Mouse (Mus musculus): ENCODE results near the gene Rbm44.
A peak's percentile ranks its signal among the peaks of the same experiment; 100 is the strongest.

The Rbm44 gene

DNA sequence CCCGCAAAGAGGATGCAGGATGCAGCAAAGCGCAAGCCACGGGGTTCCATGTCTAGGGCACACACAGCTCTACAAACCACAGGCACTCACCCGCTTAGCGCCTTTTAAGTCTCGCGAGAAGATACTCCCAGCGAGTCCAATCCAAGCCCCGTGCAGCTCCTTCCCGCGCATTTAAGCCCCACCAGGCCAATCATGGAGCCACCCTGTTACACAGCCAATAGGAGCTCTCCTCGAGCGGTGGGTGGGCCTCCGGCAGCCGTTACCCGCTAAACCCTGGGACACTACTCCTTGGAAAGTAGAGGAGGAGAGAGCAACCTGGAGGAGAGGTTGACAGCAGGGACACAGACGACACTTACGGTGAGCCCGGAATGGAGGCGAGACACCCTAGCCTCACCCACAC is at the start of gene Rbm44:
TSS of gene Rbm44 (plus strand) at position 277 of the 400 bp plus-strand sequence.
- DNase-seq: no peak

DNA sequence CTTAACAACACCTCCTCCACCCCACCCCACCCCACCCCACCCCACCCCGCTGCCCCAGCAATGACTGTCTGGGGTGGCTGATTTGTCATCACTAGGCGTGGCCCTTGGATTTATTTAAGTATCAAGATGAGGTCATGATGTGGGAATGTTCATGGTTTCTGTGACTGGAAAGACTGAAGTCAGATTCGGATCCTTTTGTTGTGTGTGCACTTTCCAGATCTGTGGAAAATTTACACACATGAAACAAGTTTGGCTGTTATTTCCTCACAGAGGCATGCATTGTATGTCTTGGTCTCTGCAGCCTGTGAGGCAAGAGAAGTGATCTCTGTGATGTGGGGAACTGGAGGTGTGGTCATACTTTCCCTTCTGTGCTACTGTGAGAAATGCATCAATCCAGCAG is 49.6 kb upstream of the Rbm44 start:
- DNase-seq: peak in 1 of 2 experiments; percentile 51

GRCm38 (mm10) chr1:91095853-91096252 is 49.0 kb upstream of the Rbm44 start:
- DNase-seq: no peak

DNA sequence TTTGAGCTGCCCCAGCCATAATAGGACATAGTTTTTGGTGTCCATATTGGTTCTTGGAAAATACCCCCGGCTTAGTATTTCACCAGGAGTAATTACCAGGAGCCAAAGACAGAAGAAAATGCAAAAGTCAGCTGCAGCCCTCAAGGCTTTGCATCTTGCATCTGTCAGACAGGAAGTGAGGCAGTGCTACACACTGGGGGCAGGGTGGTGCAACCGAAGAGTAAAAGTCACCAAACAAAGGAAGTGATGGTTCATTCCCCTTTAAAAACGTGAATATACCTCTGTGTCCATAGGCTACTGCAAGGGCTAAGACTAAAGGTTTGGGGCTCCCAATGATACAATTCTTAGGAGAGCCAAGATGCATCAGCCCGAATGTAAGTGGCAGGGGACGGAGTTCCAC is 48.4 kb upstream of the Rbm44 start:
- peak; percentile 63 to 73 for DNase-seq

DNA sequence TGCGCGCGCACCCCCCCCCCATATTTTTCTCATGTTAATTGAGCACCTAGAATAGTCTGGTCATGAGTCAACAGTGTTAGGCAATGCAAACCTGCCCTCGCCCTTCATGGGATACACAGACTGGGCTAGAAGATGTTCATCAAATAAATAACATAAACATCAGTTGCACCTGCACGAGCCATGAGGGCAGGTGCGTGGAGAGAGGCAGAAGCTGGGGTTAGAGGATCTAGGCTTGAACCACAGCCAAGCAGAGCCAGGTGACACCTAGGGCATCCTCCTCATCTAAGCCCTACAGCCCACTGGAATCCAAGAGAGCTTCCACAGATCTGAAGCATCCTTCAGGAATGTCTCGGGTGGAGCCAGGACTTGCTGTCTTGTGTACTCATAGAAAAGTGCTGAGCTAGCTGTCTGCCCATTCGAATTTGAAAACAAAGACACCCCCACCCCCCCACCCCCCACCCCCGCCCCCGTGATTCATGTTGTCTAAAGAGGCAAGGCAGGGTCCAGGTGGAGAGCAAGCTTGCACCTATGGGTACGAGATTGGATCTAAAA is 47.5 kb upstream of the Rbm44 start:
- peak; percentile 34 to 52 for DNase-seq

GRCm38 (mm10) chr1:91098887-91099286 is 46.0 kb upstream of the Rbm44 start:
- DNase-seq: peak; percentile 51 to 62

DNA sequence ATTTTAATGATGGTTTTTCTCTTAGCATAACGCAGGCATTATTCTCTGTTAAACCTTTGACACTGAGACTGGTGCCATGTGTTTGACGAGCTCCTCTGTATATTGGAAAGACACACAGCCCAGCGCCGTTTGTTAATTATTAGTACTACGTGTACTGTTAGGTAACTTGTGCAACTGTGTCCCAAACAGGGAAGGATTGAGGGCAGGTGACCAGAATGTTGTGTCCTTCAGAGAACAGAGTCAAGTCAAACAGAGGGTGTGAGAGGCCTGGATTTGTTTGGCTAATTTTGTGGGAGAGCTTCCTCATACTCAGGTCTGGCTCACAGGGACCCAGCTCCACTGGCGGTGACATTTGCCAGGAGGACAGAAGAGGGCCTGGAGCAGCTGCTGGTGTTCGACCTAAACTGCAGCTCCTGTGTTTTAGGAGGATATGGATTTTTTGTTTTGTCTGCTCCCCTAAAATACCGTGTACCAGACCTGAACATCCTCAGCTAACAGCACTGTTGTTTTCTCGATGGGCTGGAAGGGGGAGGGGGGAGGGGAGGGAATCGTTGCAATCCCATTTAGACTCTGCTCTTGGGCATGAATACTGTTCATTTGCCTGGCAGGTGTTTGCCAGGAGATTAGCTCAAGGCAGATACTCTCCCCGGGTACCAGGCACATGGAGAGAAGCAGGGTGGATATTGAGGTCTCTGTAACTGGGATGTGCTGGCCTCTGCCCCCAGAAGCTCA is 43.0 kb upstream of the Rbm44 start:
- DNase-seq: no peak

- no peak for DNase-seq
These were observed 41.4 kb upstream of the Rbm44 start for GRCm38 (mm10) chr1:91103366-91103983.

DNA sequence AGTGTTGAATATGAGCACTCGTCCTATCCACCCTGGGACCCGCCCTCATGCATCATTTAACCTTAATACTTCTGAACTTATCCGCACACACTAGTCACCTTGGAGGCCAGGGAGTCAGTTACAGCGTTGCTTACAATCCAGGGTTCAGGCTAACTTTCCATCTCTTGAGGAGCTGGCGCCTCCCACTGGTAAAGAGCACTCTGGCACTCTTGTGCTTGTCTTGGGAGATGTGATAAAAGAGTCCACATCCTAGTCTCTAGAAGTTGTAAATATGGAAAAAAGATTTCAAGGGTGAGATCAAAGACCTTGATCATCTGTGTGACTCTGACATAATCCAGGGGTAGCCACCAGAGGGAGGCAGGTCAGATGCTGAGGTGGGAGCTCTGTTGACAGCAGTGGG is 37.3 kb upstream of the Rbm44 start:
- DNase-seq: no peak

DNA sequence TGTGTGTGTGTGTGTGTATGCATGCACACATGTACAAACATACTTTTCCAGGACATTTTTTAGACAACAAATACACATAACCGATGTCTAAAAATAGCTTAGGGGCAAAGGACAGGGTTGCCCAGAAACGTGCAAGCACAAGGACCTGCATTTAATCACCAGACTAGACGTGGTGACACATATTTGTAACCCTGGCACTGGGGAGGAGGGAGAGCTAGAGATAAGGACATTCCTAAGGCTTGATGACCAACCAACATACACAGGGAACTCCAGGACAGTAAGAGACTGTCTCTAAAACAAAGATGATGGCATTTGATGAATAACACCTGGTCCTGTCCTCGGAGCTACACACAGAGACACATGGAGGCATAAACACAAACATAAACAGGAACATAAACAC is 35.6 kb upstream of the Rbm44 start:
- DNase-seq: no peak

DNA sequence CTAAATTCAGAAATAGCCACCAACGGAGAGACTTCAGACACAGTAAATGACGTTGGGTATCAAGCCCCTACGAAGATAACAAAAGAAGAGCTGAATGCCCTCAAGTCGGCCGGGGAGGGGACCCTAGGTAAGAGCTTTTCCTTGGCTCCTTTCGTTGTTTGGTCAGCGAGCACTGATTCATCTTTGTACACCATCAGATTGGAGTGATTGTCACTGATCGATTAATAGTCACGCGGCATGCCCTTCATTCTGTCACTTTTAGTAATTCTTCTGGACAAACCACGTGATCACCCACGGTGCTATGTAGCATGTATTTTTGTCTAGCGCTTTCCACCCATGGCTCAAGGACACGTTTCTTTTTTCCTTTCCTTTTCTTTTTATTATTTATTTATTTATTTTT is 32.7 kb upstream of the Rbm44 start:
- DNase-seq: no peak

GRCm38 (mm10) chr1:91112606-91113005 is 32.3 kb upstream of the Rbm44 start:
- DNase-seq: no peak

- DNase-seq: no peak
These were observed 22.8 kb upstream of the Rbm44 start for GRCm38 (mm10) chr1:91122121-91122520.

DNA sequence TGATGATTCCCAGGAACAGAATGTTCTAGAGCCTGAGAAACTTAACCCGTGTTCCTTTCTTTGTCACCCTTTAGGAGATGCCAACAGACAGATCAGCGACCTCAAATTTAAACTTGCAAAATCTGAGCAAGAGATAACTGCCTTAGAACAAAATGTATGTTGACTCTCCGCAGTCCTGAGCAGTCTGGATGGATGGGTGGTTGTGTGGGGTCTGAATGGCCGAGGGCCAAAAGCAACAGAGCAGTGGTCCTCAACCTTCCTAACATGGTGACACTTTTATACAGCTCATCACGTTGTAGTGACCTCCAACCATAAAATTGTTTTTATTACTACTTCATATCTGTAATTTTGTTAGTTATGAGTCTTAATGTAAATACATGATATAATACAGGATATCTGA is 21.9 kb upstream of the Rbm44 start:
- DNase-seq: no peak

DNA sequence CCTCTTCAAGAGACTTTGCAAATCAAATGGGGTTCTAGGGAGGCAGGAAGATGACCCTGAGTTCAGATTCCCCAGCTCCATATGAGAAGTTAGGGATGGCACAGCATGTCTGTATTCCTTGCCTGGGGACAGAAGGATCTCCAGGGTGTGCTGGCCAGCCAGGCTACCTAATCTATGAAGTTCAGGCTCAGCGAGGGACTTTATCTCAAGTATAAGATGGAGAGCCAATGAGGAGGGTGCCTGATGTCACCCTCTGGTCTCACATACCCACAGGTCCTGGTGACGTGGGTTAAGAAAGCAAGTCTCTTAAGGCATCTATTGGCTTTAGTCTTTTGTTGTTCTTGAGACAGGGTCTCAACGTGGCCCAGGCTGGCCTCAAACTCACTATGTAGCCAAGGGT is 21.4 kb upstream of the Rbm44 start:
- no peak for DNase-seq

- no peak for DNase-seq
These were observed 16.0 kb upstream of the Rbm44 start for GRCm38 (mm10) chr1:91128849-91129248.

DNA sequence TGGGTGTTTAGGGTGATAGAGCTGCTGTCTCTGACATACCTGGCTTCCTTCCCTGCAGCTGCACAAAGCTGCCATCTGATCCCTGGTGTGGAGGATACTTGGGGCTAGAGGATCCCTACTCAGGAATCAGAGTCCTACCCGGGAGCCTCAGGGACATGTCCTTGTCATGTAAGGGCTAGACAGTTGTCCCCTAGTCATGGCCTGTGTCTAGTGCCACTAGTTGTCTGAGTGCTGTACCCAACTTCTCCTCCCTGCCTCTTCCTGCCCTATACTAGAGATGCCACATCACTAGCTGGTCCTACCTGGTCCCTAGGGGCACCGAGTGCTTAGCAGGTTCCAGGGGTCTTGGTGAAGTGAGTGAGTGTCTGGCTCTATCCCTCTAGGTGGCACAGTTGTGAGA is 7.9 kb upstream of the Rbm44 start:
- no peak for DNase-seq

- DNase-seq: no peak
These were observed 6.6 kb downstream of the Rbm44 start for GRCm38 (mm10) chr1:91151509-91151908.

GRCm38 (mm10) chr1:91166798-91167197 is 21.9 kb downstream of the Rbm44 start:
- DNase-seq: no peak

DNA sequence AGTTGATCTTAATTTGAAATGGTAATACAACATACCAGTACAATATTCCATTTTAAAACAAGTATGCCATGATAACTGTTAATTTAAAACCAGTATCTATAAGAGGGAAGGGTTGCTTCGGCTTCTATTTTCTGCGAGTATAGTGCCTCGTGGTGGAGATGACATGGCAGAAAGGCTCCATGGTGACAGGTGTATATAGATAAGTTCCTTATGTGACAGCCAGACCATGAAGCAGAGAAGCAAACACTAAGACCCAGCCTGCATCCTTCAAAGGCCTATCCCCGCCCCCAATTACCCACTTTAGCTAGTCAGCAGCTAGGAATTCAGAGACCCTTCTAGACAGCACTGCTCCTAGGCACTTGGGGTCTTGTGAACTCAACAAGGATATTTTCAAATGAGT is 24.3 kb downstream of the Rbm44 start:
- DNase-seq: no peak

DNA sequence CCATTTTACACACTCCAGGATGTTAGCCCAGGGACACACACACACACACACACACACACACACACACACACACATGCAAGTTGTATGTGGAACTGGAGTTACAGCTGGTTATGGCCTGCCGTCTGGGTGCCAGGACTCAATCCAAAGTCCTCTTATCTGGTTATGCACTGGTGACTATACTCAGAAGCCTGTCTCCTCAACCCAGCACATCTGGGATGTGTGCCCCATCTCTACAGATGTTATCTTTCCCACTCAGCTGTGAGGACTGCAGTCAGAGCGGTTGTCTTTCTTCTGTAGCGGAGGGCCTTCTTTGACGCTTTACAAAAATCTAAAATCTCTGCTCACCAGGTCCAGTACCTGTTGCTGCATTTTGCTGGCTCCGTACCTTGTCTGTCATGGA is 29.9 kb downstream of the Rbm44 start:
- no peak for DNase-seq

DNA sequence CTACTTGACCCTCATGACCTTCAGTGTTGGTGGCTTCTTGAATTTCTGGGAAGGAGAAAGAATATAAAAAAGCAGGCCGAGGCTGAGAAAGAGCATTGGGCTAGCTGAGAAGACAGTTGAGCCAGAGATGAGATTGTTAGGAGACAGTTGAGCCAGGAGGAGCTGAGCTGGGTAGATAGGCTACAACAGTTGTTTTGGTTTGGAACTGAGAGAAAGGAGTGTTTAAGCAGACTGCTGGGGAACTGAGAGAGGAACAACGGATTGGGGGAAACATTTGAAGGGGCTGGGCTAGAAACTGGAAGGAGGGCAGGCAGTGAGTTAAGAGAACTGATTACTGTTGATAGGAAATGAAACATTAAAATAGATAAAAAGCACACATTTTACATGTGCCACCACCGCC is 31.1 kb downstream of the Rbm44 start:
- no peak for DNase-seq

DNA sequence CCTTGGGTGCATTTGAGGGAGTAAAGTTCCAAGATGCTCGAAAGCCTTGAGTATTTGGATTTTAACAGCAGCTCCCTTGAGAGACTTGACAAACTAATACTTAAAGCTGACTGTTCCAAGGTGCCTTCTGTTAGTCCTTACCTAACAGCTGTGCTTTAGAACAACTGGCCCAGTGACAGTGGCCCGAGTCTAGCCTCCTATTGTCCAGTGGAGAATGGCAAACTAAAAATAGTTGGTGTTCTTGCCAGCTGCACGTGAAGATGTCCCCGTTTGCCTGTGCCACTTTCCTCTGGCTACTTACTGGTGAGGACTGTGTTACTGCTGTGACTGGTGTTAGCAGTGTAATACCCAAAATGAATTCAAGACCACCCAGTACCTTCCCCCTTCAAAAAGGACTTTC is 32.0 kb downstream of the Rbm44 start:
- DNase-seq: no peak

GRCm38 (mm10) chr1:91179086-91179485 is 34.2 kb downstream of the Rbm44 start:
- DNase-seq: peak; percentile 79 to 85

Data from thymus, adult 18-20 months (tissue).